Mouse (Mus musculus) ES-Bruce4 (cell line): Measurements from ENCODE around the gene Vasn. TPM values are rescaled to one million over a fixed set of nuclear protein-coding genes. Genes with fewer than 3 reads are reported as not detected.

Source experiments
- H3K27ac ChIP-seq: 2 replicates; pipeline ENCODE4 v1.5.1; 2012; ENCODE audit warnings: low read length, inconsistent platforms; ENCODE audit not compliant: insufficient read depth
- H3K27me3 ChIP-seq: 2 replicates; pipeline ENCODE4 v1.6.1; 2012; ENCODE audit warnings: mild to moderate bottlenecking, low read length, inconsistent platforms; ENCODE audit not compliant: control insufficient read depth, poor library complexity, insufficient read depth, severe bottlenecking
- H3K36me3 ChIP-seq: 2 replicates; pipeline ENCODE4 v1.6.1; 2012; ENCODE audit warnings: inconsistent platforms, mild to moderate bottlenecking, low read length, moderate library complexity; ENCODE audit not compliant: control insufficient read depth, poor library complexity, insufficient read depth, severe bottlenecking
- H3K4me1 ChIP-seq: one replicate; pipeline ENCODE4 v1.8.1; 2011; ENCODE audit warnings: low read length; ENCODE audit not compliant: control insufficient read depth, insufficient read depth
- H3K4me3 ChIP-seq: 2 replicates; pipeline ENCODE4 v1.5.1; 2011; ENCODE audit warnings: low read depth, mild to moderate bottlenecking, low read length
- H3K9ac ChIP-seq: 2 replicates; pipeline ENCODE4 v1.6.1; 2012; ENCODE audit warnings: low read depth, mild to moderate bottlenecking, inconsistent platforms; ENCODE audit not compliant: poor library complexity, severe bottlenecking
- H3K9me3 ChIP-seq: replicated peaks from 2 replicates; pipeline ENCODE4 v1.6.1; 2012; ENCODE audit warnings: mild to moderate bottlenecking, low read length, inconsistent platforms; ENCODE audit not compliant: control insufficient read depth, poor library complexity, insufficient read depth, severe bottlenecking
- CTCF ChIP-seq: IDR thresholded peaks from one replicate; pipeline ENCODE4 v1.8.1; 2011; ENCODE audit warnings: low read depth, low read length
- EP300 ChIP-seq: IDR thresholded peaks from 2 replicates; pipeline ENCODE4 v1.6.1; 2011; ENCODE audit warnings: low read depth, low read length; ENCODE audit not compliant: insufficient read depth
- POLR2A ChIP-seq: IDR thresholded peaks from one replicate; pipeline ENCODE4 v1.8.1; 2011; ENCODE audit warnings: low read length; ENCODE audit not compliant: insufficient read depth
- polyA plus RNA-seq: library from polyadenylated mRNA; stranded (reverse); fragments of >200 nt; gene quantifications from 2 replicates; pipeline ENCODE4 v1.2.4, GENCODE M21; 2011; ENCODE audit warnings: low read depth; ENCODE audit not compliant: missing spikeins, insufficient read depth, insufficient read length

Gene Vasn
- polyA plus RNA-seq, result 6.2 and 7.9 TPM in 2 replicates

GRCm38 (mm10) chr16:4639831-4640237 lies at the start of gene Vasn, which contains the start of gene Dnaja3:
Gene Vasn, plus strand, starts transcription at chr16:4639941.
Gene Dnaja3, plus strand, starts transcription at chr16:4639989.
- TF ChIP-seq EP300, result no peak
- no peak for TF ChIP-seq POLR2A
- no peak for TF ChIP-seq CTCF
- H3K27me3 ChIP-seq, result no peaks in the 10 kb centered on the region
- H3K4me3 ChIP-seq, result peak within 1 kb of the TSS; percentile 69
- no peaks in the 10 kb centered on the region for H3K36me3 ChIP-seq
- H3K27ac ChIP-seq, result no peak within 1 kb of the TSS
- H3K9ac ChIP-seq, result peak within 1 kb of the TSS; percentile 58
- no peaks in the 10 kb centered on the region for H3K4me1 ChIP-seq
- H3K9me3 ChIP-seq, result no peaks in the 10 kb centered on the region

GRCm38 (mm10) chr16:4590236-4590635 lies 49.5 kb upstream of the Vasn start:
- Histone ChIP-seq H3K27me3 (no peaks in the 10 kb centered on the region), H3K36me3 (no peaks in the 10 kb centered on the region), H3K4me1 (peaks cover 8% of the 10 kb centered on the region), H3K4me3 (no peak overlapping the region), H3K9me3 (no peaks in the 10 kb centered on the region), H3K9ac (no peak overlapping the region), H3K27ac (no peak overlapping the region)
- TF ChIP-seq EP300 (no peak), POLR2A (no peak), CTCF (no peak)

- TF ChIP-seq CTCF (peak; percentile 47), POLR2A (no peak)
- Histone ChIP-seq H3K27ac (peak overlapping the region; percentile 56), H3K4me3 (peak overlapping the region; percentile 55), H3K27me3 (no peaks in the 10 kb centered on the region), H3K36me3 (no peaks in the 10 kb centered on the region), H3K4me1 (peaks cover 13% of the 10 kb centered on the region), H3K9me3 (no peaks in the 10 kb centered on the region), H3K9ac (peak overlapping the region; percentile 96)
Observed at GRCm38 (mm10) chr16:4592909-4593875, 46.5 kb upstream of the Vasn start.

DNA sequence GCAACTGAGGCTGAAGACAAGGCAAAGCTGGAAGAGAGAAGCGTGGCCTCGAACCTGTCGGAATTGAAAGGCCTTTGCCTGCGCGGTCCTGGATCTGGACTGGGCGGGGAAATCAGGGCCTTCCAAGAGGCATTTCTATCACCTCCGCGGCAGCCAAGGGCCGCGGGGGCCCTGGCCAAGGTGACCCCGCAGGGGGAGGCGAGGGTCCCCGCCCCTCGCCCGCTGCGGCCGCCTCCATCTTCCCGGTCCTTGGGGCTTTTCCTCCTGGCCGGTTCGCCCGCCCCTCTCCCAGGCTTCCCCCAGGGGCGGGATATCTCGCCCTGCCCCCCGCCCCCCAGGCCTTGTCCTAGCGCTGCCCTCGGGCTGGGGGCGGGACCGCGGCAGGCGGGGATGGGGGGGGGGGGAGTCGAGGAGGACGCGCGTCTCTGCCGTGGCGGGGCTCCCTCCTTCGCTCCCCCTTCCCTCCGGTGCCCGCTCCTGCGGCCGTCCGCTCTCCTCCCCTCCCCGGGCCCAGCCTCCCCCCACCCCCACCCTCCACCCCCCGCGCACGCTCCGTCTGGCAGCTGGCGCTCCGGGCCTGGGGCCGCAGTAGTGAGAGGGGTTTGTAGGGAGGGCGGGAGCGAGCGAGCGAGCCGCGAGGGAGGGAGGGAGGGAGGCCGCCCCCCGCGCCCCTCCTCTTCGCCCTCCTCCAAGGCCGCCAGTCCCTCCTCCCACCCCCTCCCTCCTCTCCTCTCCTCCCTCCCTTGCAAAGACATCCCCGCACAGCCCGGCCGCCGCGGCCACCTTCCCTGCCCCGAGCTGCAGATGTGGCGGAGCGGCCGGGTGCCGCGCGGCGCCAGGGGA lies 45.5 kb upstream of the Vasn start, which contains the start of gene Glis2:
Gene Glis2 (plus strand): TSS at position 743 of the 843 bp plus-strand sequence.
- Histone ChIP-seq H3K4me3 (peak within 1 kb of the TSS; percentile 83), H3K27me3 (no peaks in the 10 kb centered on the region), H3K9ac (peak within 1 kb of the TSS; percentile 96), H3K27ac (peak within 1 kb of the TSS; percentile 36), H3K4me1 (peaks cover 13% of the 10 kb centered on the region), H3K9me3 (no peaks in the 10 kb centered on the region), H3K36me3 (no peaks in the 10 kb centered on the region)
- TF ChIP-seq POLR2A (no peak), EP300 (peak; percentile 24; the same call in 1 of the 2 replicates)

- peak overlapping the region; percentile 83 for H3K4me3 ChIP-seq
- no peaks in the 10 kb centered on the region for H3K36me3 ChIP-seq
- no peaks in the 10 kb centered on the region for H3K27me3 ChIP-seq
- TF ChIP-seq EP300 (no peak), POLR2A (no peak), CTCF (no peak)
- peaks cover 13% of the 10 kb centered on the region for H3K4me1 ChIP-seq
- peak overlapping the region; percentile 96 for H3K9ac ChIP-seq
- no peaks in the 10 kb centered on the region for H3K9me3 ChIP-seq
- H3K27ac ChIP-seq, result peak overlapping the region; percentile 36
Observed at GRCm38 (mm10) chr16:4594814-4595526, 44.8 kb upstream of the Vasn start.
